Mouse (Mus musculus): Measurements from ENCODE around the gene Flt3.

Flt3 gene

DNA sequence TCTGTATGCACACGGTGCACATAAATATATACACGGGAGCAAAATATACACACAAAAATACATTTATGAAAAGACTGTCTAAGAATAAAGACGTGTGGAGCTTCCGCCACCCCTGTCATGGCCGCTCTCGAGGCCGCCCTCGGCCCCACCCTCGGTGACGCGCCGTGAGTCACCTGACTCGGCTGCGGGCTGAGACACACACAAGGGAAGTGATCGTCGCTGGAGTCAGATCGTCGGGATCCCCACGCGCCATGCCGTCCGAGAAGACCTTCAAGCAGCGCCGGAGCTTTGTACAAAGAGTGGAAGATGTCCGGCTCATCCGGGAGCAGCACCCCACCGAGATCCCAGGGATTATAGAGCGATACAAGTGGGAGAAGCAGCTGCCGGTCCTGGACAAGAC lies 8.4 kb upstream of the Flt3 start:
- no peak for DNase-seq

DNA sequence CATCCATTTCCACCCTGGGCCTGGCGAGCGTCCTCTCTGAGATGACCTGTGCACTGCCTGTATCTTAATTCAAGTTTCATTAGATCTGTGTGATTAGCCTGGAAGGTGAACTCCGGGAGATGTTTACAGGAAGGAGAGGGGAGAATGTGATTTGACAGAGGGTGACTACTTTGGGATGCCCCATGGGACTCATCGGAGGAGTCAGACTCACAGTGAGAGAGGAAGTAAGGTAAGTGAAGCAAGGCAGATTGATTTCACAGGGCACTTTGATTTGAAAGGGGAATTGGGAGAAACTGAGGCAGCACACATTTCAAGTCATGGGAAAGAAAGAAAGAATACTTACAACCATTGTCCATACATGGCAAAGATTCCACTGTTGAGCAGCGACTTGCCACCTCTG lies 5.8 kb upstream of the Flt3 start:
- DNase-seq, result no peak

DNA sequence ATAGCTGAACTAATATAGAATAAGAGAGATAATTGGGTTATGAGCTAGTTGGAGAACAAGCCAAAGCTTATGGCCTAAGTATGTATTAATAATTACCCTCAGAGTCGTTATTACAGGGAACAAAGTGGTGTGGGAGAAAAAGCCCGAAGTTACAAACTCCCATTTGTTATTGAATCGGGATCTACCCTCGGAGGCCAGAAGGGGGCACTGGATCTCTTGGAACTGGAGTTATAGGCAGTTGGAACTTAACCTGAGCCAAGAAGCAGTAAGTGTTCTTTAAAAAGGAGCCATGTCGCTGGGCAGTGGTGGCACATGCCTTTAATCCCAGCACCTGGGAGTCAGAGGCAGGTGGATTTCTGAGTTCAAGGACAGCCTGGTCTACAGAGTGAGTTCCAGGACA lies 2.2 kb upstream of the Flt3 start:
- DNase-seq, result peak; percentile 84

DNA sequence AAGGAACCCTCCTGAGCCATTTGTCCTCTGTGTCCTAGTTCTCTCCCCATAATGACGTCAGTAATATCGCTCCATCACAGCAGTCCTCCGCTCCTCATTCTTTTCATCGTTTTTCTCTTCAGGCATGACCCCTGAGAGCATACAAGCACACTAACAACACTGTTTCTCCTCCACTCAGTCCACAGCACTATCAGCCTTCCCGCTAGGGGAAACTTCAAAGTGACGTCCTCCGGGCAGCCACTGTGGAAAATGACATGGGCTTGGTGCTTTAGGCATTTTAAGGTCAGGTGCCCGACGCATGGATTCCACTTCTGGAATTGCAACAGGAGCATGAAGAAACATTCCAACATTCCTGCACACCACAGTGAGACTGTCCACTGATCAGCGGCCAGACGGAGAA lies 735 bp upstream of the Flt3 start:
- peak in 1 of 2 experiments; percentile 20 for DNase-seq

- no peak for DNase-seq
Observed at GRCm38 (mm10) chr5:147400505-147400979, 253 bp upstream of the Flt3 start.

DNA sequence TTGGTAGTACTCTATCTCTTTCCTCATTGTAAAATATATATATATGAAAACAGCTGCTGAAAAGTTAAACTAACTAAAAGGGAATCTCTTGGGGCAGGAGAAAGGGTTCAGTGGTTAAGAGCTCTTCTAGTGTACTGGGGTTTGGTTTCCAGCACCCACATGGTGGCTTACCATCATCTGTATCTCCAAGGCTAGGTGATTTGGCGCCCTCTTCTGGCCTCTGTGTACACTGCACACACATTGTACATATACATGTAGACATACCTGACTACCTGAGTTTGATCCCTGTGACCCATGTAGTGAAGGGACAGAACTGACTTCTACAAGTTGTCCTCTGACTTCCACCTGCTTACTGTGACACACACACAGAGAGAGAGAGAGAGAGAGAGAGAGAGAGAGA lies 5.2 kb downstream of the Flt3 start:
- no peak for DNase-seq

DNA sequence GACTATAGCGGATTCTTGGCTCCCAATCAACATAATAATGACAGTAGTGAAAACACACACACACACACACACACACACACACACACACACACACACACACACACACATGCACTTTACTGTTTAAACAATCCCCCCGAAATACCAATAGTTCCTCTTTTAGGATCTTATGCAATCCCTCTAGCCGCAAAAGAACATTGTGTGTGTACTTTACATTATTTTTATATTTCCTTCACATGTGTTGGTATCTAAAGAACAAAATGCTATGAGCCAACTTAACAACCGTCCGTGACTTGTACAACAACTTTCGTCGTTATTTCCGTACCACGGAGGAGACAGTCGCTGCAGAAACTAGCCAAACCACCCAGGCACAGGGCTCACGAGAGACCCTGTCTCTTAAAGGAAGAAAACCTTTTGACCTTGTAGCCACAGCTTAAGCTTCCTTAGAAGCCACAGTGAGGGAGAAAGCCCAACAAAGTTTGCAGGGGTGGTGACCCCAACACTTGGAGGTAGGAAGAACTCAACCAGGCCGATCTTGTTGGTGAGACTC lies 7.5 kb downstream of the Flt3 start:
- no peak for DNase-seq

- peak; percentile 20 to 43 for DNase-seq
Observed at GRCm38 (mm10) chr5:147390772-147391171, 9.5 kb downstream of the Flt3 start.

DNA sequence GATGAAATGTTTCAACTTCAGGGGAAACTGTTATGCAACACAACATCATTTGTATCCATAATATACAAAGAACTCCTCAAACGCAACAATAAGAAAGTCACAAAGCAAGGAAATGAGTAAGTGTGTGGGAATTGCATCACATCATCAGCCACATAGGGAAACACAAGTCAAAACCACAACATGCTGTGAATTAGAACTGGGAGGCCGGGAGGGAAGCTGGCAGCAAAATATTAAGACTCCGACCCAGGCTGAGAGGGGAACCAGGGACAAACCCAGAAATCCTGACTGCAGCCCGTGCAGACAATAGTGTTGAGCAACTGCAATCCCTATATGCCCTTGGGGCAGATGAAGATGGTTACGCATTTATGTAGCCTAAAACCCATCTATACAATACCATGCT lies 11.2 kb downstream of the Flt3 start:
- DNase-seq, result no peak

DNA sequence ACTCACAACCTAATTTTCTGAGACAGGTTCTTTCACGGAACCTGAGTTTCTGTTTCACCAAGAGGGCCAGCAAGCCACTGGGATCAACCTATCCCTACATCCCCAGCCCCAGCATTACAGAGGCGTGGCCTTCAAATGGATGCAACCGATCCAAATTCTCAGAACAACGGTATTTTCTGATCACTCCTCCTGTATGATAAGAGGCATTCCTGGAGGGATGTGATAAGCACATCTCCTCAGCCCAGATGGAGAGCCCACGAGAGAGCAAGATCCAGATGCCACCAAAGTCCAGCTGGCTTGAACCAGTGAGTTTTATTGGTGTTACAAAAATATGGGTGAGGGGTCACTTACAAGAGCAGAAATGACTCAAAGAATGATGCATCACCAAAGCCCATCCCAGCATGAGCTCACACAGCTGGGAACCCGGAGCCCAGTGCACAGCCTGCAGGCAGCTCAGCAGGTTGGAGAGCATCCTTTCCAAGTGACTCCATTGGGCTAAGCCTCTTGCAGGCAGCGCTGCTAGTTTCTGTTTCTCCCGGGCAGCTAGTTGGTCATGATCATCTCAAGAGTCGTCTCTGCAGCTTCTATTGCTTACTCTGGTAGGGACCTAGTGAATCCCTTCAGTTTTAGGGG lies 11.8 kb downstream of the Flt3 start:
- DNase-seq, result no peak

DNA sequence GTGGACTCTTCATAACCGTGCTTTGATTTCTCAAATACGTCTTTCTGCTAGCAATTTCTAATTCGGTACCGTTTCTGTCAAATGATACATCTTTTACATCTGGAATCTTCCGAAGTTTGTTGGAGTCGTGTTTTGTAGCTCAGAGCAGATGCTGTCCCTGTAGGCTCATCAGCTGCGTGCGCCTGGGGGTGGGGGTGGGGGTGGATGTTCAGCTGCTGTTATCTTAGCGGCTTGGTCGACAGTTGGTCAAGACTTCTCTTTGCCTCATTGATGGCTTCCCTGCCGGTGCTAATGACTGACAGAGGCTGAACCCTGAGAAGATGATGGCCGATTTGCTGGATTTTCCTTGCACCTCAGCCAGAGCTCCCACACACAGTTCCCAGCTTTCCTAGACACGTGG lies 13.4 kb downstream of the Flt3 start:
- no peak for DNase-seq

DNA sequence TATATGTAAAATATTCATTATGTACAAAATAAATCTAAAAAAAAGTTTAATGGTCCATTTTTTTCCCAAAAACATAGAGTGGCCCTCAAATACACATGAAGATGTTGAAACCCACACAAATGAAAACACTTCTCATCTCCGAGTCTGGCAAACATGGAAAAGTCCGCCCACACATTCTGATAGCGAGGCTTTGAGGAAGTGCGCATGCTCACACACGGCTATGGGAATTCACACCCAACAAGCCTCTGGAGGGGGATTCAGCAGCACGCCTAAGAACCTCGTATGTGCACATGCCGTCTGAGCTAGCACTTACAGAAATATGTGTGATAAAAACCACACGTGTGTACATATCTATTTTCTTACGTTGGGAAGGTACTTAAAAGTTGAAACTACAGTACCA lies 18.9 kb downstream of the Flt3 start:
- DNase-seq, result no peak

GRCm38 (mm10) chr5:147379481-147379880 lies 20.8 kb downstream of the Flt3 start:
- no peak for DNase-seq

DNA sequence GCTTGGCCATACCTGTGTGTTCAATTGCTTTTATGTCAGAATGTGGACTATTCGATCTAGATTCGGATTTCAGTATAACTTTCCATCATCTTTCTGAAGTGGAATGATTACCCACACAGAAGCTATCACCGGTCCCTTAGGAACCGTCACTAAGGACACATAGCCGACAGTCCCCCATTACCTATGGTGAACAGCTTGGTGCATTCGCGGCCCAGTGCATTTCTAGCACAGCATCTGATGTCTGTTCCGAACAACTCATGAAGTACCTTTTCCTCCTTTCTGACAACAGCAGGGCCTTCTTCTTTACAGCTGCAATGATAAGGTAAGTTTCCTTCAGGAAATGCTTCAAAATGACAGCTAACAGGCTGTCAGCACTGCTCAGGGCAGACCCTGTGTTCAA lies 30.0 kb downstream of the Flt3 start:
- DNase-seq, result peak in 1 of 2 experiments; percentile 26

DNA sequence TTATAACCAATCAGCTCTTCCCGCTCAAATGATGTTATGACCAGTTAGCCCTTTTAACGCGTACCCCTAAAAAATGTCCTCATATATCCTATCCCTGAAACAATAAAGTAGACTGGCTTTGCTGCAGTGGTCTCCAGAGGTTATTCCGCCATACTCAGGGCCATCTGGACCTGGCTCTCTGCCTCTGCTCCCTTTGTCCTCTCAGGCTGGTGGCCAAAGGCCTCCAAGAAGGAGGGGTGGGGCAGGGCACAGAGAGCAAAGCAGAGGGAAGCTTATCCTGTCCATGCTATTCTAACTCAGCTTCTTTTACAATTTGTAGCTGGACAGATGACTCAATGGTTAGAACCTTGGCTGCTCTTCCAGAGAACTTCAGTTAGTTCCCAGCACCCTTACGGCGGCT lies 32.1 kb downstream of the Flt3 start:
- DNase-seq, result peak; percentile 41 to 53

GRCm38 (mm10) chr5:147365995-147366765 lies 34.1 kb downstream of the Flt3 start:
- DNase-seq, result no peak

DNA sequence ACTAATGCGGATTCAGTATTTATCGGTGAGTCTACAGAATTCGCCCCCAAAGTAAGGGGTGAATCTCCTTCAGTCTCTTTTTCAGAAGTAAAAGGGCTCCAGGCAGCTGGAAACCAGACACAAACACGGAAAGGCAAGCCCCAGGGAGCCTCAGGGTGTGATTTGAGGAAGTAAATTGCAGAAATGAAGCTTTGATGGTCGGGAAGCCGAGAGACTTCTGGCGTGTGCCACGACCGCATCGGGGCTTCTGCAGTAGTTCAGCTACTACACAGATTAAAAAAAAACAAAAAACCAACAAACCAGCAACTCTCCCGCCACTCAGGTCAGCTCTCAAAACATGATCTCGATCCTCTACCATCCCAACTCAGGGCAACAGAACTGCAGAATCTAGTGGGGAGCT lies 37.2 kb downstream of the Flt3 start:
- no peak for DNase-seq

DNA sequence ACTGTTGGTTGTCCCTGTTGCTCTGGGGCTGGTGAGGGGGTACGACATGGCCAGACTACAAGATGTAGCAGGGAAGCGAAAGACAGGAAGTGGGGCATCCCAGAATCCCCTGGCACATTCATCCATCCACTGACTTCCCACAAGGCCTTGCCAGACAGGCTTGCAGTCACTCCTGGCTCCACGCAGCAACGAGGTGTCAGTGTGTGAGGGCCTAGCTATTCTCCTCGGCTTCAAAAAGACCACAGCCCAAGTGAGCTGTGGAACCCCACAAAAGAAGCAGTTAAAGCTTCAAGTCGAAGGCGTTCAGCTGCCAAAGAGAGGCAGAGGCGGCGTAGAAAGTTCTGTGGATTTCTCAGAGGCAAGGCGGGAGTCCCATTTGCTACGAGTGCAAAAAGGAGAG lies 41.8 kb downstream of the Flt3 start:
- DNase-seq, result no peak

DNA sequence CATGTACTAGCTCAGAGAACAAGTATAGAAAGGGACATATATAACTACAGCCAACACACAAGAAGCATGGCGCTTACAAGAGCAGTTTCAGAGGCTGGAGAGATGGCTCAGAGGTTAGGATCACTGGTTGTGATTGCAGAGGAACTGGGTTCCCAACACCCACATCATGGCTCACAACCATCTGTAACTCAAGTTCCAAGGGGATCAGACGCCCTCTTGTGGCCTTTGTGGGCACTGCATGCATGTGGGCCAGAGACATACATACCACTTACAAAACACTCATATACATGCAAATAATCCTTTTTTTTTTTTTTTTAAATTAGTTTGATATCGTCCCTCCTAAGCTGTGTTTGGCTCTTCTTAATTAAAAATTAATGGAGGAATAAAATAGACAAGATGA lies 42.8 kb downstream of the Flt3 start:
- DNase-seq, result peak; percentile 16 to 39

- no peak for DNase-seq
Observed at GRCm38 (mm10) chr5:147356260-147357055, 43.8 kb downstream of the Flt3 start.

DNA sequence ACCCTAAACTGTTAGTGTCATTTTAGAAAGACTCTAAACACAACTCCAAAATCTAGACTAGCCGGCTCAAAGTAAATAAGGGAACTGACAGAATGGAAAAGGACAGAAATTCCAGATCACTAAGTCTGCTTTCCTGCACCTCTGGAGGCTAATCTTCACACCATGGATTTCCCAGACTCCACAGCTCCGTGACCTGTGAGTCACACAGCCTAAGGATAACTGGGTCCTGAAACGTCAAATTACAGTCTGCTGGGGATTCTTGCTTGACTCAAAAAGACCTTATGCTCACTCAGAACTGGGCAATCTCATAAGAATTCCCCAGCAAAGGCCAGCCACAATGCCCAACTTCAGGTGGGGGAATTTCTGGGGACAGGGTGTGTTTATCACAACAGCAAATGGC lies 44.5 kb downstream of the Flt3 start:
- no peak for DNase-seq

GRCm38 (mm10) chr5:147354985-147355384 lies 45.3 kb downstream of the Flt3 start:
- no peak for DNase-seq

GRCm38 (mm10) chr5:147354161-147354780 lies 46.0 kb downstream of the Flt3 start:
- DNase-seq, result no peak

Data from cerebellum, postnatal 14 days (tissue).